Mouse (Mus musculus): ENCODE measurements around the gene Ush2a. TPM values are rescaled to one million over a fixed set of nuclear protein-coding genes. Genes with fewer than 3 reads are reported as not detected.

Gene Ush2a
- polyA plus RNA-seq, 1 experiment = not detected

DNA sequence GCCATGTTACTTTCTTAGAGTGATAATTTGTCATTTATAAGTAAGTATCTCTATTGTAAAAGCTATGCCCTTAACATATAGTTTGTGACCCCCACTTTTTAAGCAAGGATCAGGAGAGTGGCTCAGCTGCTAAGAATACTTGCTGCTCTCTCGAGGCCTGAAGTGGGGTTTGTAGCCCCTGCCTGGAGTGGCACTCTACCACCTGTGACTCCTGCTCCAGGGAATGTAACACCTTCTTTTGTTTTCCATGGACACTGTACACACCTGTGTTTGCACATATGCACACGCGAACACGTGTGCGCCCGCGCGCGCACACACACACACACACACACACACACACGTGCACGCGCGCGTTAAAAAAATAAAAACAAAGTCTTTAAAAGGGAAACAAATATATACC, 424.5 kb downstream of the Ush2a start:
- no peaks in the 10 kb centered on the region for H3K79me2 ChIP-seq (ENCODE audit: control insufficient read depth, insufficient read depth)
- no peaks in the 10 kb centered on the region for H3K36me3 ChIP-seq (ENCODE audit: control insufficient read depth, insufficient read depth)
- H3K27me3 ChIP-seq (ENCODE audit: control insufficient read depth, insufficient read depth, insufficient read length) = no peaks in the 10 kb centered on the region
- H3ac ChIP-seq (ENCODE audit: control insufficient read depth, insufficient read length) = no peak overlapping the region
- no peak overlapping the region for H3K4me2 ChIP-seq (ENCODE audit: low read depth)
- no peak overlapping the region for H3K4me3 ChIP-seq
- TF ChIP-seq REST (IDR thresholded peaks at IDR 0.05; ENCODE audit: insufficient read depth, insufficient read length) = no peak
- TF ChIP-seq E2F4 (IDR thresholded peaks at IDR 0.05; ENCODE audit: insufficient read depth) = no peak
- no peak for TF ChIP-seq CEBPB (IDR thresholded peaks at IDR 0.05; ENCODE audit: insufficient read depth, poor library complexity, severe bottlenecking)
- no peak for TF ChIP-seq TCF12 (IDR thresholded peaks at IDR 0.05; ENCODE audit: insufficient read depth, poor library complexity, severe bottlenecking)
- TF ChIP-seq POLR2A (IDR thresholded peaks at IDR 0.05; ENCODE audit: insufficient read length, low read depth) = no peak
- TF ChIP-seq TCF3 (IDR thresholded peaks at IDR 0.05; ENCODE audit: insufficient read length, low read depth) = no peak
- no peak for TF ChIP-seq SRF (IDR thresholded peaks at IDR 0.05; ENCODE audit: control insufficient read depth, insufficient read length, low read depth)
- no peak for TF ChIP-seq MAX (IDR thresholded peaks at IDR 0.05; ENCODE audit: low read depth)
- TF ChIP-seq POLR2AphosphoS2 (IDR thresholded peaks at IDR 0.05; ENCODE audit: insufficient read length, low read depth) = no peak

DNA sequence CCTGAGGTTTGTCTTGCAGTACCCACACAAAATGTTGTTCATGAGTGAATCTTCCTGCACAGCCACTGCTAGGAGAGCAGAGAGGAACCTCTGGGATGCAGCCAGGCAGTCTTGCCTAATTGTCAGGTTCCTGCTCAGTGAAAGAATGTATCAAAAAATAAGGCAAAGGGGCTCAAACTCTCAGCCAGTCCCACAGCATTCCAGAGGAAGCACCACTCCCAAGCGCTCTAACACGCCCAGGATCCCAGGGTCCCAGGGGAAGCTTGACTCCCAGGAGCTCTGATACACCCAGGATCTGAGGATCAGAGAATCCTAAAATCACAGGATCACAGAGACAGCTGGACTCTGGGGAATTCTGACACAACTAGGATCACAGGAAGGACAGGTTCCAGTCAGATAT, 434.5 kb downstream of the Ush2a start:
- H3ac ChIP-seq (ENCODE audit: control insufficient read depth, insufficient read length) = no peak overlapping the region
- H3K4me3 ChIP-seq = no peak overlapping the region
- no peak for TF ChIP-seq MYOG (IDR thresholded peaks at IDR 0.05; ENCODE audit: control insufficient read depth in 1 of 3, insufficient read depth in 1 of 3, insufficient read length in 2 of 3, low read depth in 2 of 3)
- no peak for TF ChIP-seq POLR2AphosphoS2 (IDR thresholded peaks at IDR 0.05; ENCODE audit: insufficient read length, low read depth)
- no peak for TF ChIP-seq MYOD1 (IDR thresholded peaks at IDR 0.05; ENCODE audit: control insufficient read depth in 1 of 3, insufficient read length in 2 of 3, low read depth in 2 of 3)
- no peak for TF ChIP-seq MAX (IDR thresholded peaks at IDR 0.05; ENCODE audit: low read depth)
- no peaks in the 10 kb centered on the region for H3K79me2 ChIP-seq (ENCODE audit: control insufficient read depth, insufficient read depth)
- no peaks in the 10 kb centered on the region for H3K36me3 ChIP-seq (ENCODE audit: control insufficient read depth, insufficient read depth)
- no peak overlapping the region for H3K4me2 ChIP-seq (ENCODE audit: low read depth)
- H3K27me3 ChIP-seq (ENCODE audit: control insufficient read depth, insufficient read depth, insufficient read length) = no peaks in the 10 kb centered on the region

DNA sequence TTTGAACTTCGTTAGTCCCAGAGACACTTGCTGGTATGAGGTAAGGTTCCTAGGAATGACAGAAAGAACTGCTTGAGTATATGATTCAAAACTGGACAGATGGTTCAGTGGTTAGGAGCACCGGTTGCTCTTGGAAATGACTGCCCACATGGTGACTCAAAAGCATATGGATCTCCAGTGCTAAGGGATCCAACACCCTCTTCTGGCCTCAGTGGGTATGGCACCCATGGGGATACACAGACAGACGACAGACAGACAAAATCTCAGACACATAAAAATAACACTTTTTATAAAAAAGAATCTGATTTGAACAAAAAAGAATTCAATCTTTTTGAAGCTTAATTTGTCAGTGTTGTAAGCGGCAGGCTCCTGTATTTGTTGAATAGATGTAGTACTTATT, 446.4 kb downstream of the Ush2a start:
- no peaks in the 10 kb centered on the region for H3K79me2 ChIP-seq (ENCODE audit: control insufficient read depth, insufficient read depth)
- no peak overlapping the region for H3ac ChIP-seq (ENCODE audit: control insufficient read depth, insufficient read length)
- H3K4me2 ChIP-seq (ENCODE audit: low read depth) = no peak overlapping the region
- H3K27me3 ChIP-seq (ENCODE audit: control insufficient read depth, insufficient read depth, insufficient read length) = no peaks in the 10 kb centered on the region
- H3K36me3 ChIP-seq (ENCODE audit: control insufficient read depth, insufficient read depth) = no peaks in the 10 kb centered on the region
- H3K4me3 ChIP-seq = no peak overlapping the region
- TF ChIP-seq TCF12 (IDR thresholded peaks at IDR 0.05; ENCODE audit: insufficient read depth, poor library complexity, severe bottlenecking) = no peak
- TF ChIP-seq POLR2A (IDR thresholded peaks at IDR 0.05; ENCODE audit: insufficient read length, low read depth) = no peak
- no peak for TF ChIP-seq CEBPB (IDR thresholded peaks at IDR 0.05; ENCODE audit: insufficient read depth, poor library complexity, severe bottlenecking)
- no peak for TF ChIP-seq MAX (IDR thresholded peaks at IDR 0.05; ENCODE audit: low read depth)
- no peak for TF ChIP-seq USF1 (IDR thresholded peaks at IDR 0.05; ENCODE audit: low read depth)

DNA sequence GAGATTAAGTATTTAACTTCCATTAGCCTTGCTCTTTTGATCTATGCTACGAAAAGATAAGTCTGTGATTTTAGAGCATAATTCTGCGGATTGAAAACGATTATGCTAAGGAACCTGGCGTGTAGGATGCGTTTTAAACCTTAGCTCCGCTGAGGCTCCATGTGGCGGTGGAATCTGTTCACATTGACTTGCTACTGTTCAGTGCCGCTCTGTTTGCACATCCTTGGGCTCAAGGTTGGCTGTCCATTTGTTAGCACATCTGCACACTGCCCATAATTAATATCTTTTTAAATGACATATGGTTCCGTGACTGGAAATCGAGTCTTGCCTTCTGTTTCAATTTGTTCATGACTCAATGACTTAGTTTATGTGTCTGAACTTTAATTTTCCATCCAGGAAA, 446.9 kb downstream of the Ush2a start:
- H3ac ChIP-seq (ENCODE audit: control insufficient read depth, insufficient read length) = no peak overlapping the region
- H3K4me2 ChIP-seq (ENCODE audit: low read depth) = no peak overlapping the region
- no peaks in the 10 kb centered on the region for H3K79me2 ChIP-seq (ENCODE audit: control insufficient read depth, insufficient read depth)
- no peaks in the 10 kb centered on the region for H3K36me3 ChIP-seq (ENCODE audit: control insufficient read depth, insufficient read depth)
- no peak overlapping the region for H3K4me3 ChIP-seq
- no peaks in the 10 kb centered on the region for H3K27me3 ChIP-seq (ENCODE audit: control insufficient read depth, insufficient read depth, insufficient read length)
- TF ChIP-seq CEBPB (IDR thresholded peaks at IDR 0.05; ENCODE audit: insufficient read depth, poor library complexity, severe bottlenecking) = no peak
- no peak for TF ChIP-seq MAX (IDR thresholded peaks at IDR 0.05; ENCODE audit: low read depth)
- no peak for TF ChIP-seq SRF (IDR thresholded peaks at IDR 0.05; ENCODE audit: control insufficient read depth, insufficient read length, low read depth)
- TF ChIP-seq POLR2A (IDR thresholded peaks at IDR 0.05; ENCODE audit: insufficient read length, low read depth) = no peak
- TF ChIP-seq MYOD1 (IDR thresholded peaks at IDR 0.05; ENCODE audit: control insufficient read depth in 1 of 3, insufficient read length in 2 of 3, low read depth in 2 of 3) = no peak
- no peak for TF ChIP-seq TCF3 (IDR thresholded peaks at IDR 0.05; ENCODE audit: insufficient read length, low read depth)
- TF ChIP-seq POLR2AphosphoS2 (IDR thresholded peaks at IDR 0.05; ENCODE audit: insufficient read length, low read depth) = no peak
- no peak for TF ChIP-seq E2F4 (IDR thresholded peaks at IDR 0.05; ENCODE audit: insufficient read depth)
- no peak for TF ChIP-seq MYOG (IDR thresholded peaks at IDR 0.05; ENCODE audit: control insufficient read depth in 1 of 3, insufficient read depth in 1 of 3, insufficient read length in 2 of 3, low read depth in 2 of 3)
- TF ChIP-seq TCF12 (IDR thresholded peaks at IDR 0.05; ENCODE audit: insufficient read depth, poor library complexity, severe bottlenecking) = no peak
- no peak for TF ChIP-seq USF1 (IDR thresholded peaks at IDR 0.05; ENCODE audit: low read depth)
- TF ChIP-seq REST (IDR thresholded peaks at IDR 0.05; ENCODE audit: insufficient read depth, insufficient read length) = no peak

DNA sequence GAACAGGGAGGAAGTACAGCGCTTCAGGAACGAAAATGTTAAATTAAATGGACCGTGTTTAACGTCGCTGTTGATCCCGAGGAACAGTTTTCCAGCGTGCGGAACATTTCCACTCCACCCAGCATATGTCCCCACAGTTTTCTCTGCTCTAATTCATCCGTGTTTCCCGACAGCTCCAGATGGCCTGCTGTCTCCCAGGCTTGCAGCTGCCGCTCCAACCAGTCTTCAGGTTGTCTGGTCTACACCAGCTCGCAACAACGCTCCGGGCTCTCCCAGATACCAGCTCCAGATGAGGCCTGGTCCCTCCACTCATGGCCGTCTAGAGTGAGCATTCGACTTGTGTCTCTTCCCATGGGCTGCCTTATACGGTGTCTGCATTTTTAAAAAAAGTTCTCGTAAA, 452.3 kb downstream of the Ush2a start:
- no peak overlapping the region for H3K4me3 ChIP-seq
- H3K36me3 ChIP-seq (ENCODE audit: control insufficient read depth, insufficient read depth) = no peaks in the 10 kb centered on the region
- H3K4me2 ChIP-seq (ENCODE audit: low read depth) = no peak overlapping the region
- H3ac ChIP-seq (ENCODE audit: control insufficient read depth, insufficient read length) = no peak overlapping the region
- no peaks in the 10 kb centered on the region for H3K79me2 ChIP-seq (ENCODE audit: control insufficient read depth, insufficient read depth)
- no peaks in the 10 kb centered on the region for H3K27me3 ChIP-seq (ENCODE audit: control insufficient read depth, insufficient read depth, insufficient read length)
- TF ChIP-seq MAX (IDR thresholded peaks at IDR 0.05; ENCODE audit: low read depth) (no peak), MYOD1 (IDR thresholded peaks at IDR 0.05; ENCODE audit: control insufficient read depth in 1 of 3, insufficient read length in 2 of 3, low read depth in 2 of 3) (no peak), SRF (IDR thresholded peaks at IDR 0.05; ENCODE audit: control insufficient read depth, insufficient read length, low read depth) (no peak), POLR2A (IDR thresholded peaks at IDR 0.05; ENCODE audit: insufficient read length, low read depth) (no peak)

Measured in myocyte (in vitro differentiated cells).